Mouse (Mus musculus) intestine, postnatal 0 days (tissue): ENCODE measurements at regions not wholly inside any gene's neighbourhood (a gene's known extent, or its start where the extent isn't known, plus 50 kb on each side); places are given as distances from the start of the nearest gene placed in this dataset.
A peak's percentile ranks its signal among the peaks of the same experiment; 100 is the strongest.
"Not testable (repeated sequence)": the region's sequence is repeated elsewhere in the genome, so short reads cannot be mapped to it uniquely, and the experiment has no call there.

ENCODE experiments used
- ATAC-seq: fragments of 200-750 bp; cut with Nextera tagmentation; 2 replicates; pipeline ENCODE4 v1.8.0; 2017; ENCODE audit warnings: mild to moderate bottlenecking, moderate TSS enrichment, moderate library complexity
- H3K27ac ChIP-seq: fragments of 300-500 bp; sonication (generic); 2 replicates; pipeline ENCODE4 v1.5.1; 2014; ENCODE audit warnings: mild to moderate bottlenecking, low read depth, low read length, moderate library complexity
- H3K27me3 ChIP-seq: fragments of 300-500 bp; sonication (generic); replicated peaks from 2 replicates; pipeline ENCODE4 v1.6.1; 2014; ENCODE audit warnings: low read length, mixed read lengths; ENCODE audit not compliant: control insufficient read depth, insufficient read depth
- H3K36me3 ChIP-seq: fragments of 300-500 bp; sonication (generic); 2 replicates; pipeline ENCODE4 v1.6.1; 2014; ENCODE audit warnings: mild to moderate bottlenecking, moderate library complexity; ENCODE audit not compliant: control insufficient read depth, insufficient read depth
- H3K4me1 ChIP-seq: fragments of 300-500 bp; sonication (generic); replicated peaks from 2 replicates; pipeline ENCODE4 v1.6.1; 2014; ENCODE audit warnings: antibody characterized with exemption, low read length, mixed read lengths; ENCODE audit not compliant: control insufficient read depth, insufficient read depth
- H3K4me2 ChIP-seq: fragments of 300-500 bp; sonication (generic); replicated peaks from 2 replicates; pipeline ENCODE4 v1.6.1; 2014; ENCODE audit warnings: low read depth, mild to moderate bottlenecking, moderate library complexity
- H3K4me3 ChIP-seq: fragments of 300-500 bp; sonication (generic); 2 replicates; pipeline ENCODE4 v1.5.1; 2014; ENCODE audit warnings: low read depth, low read length
- H3K9ac ChIP-seq: fragments of 300-500 bp; sonication (generic); 2 replicates; pipeline ENCODE4 v1.6.1; 2014; ENCODE audit warnings: mild to moderate bottlenecking, low read depth, low read length
- H3K9me3 ChIP-seq: fragments of 300-500 bp; sonication (generic); 2 replicates; pipeline ENCODE4 v1.6.1; 2016; ENCODE audit warnings: mixed run types; ENCODE audit not compliant: control insufficient read depth
- CTCF ChIP-seq: sonication (generic); IDR thresholded peaks from 2 replicates; pipeline ENCODE4 v1.5.1; 2016; ENCODE audit warnings: low read depth, mild to moderate bottlenecking, control low read depth, antibody characterized with exemption, moderate library complexity
- WGBS: fragments of 180-500 bp; shearing (Covaris S2); extraction: QIAGEN DNeasy Blood & Tissue Kit; methylation state at CpG from one replicate; pipeline ENCODE4 v1.1.7; 2014; 5-methylcytosine and 5-hydroxymethylcytosine counted together

DNA sequence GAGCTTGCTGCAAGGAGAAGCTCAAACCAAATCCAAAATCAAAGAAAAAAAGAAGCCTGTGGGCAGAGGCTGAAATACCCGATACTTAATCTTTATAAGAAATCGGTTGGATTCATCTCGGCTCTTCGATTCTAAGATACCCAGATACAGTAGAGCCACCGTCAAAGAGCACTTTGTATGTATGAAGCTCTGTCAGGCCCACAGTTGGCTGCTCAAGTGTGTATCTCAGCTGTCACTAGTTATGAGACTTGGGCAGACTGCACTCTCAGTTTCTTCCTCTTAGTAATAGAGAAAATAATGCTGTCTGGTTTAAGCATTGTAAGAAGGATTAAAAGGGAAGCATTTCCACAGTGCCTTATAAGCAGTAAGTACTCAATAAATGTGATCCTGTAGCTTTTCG, 193.7 kb downstream of the Faxc start:
- Histone ChIP-seq H3K27me3 (no peaks in the 10 kb centered on the region), H3K36me3 (no peaks in the 10 kb centered on the region), H3K27ac (no peak overlapping the region), H3K4me1 (no peaks in the 10 kb centered on the region), H3K4me2 (no peak overlapping the region), H3K9me3 (no peaks in the 10 kb centered on the region), H3K9ac (no peak overlapping the region), H3K4me3 (no peak overlapping the region)
- no peak for TF ChIP-seq CTCF
- no peak for ATAC-seq
- 90% methylated on average over 6 of the region's 6 CpGs for WGBS

DNA sequence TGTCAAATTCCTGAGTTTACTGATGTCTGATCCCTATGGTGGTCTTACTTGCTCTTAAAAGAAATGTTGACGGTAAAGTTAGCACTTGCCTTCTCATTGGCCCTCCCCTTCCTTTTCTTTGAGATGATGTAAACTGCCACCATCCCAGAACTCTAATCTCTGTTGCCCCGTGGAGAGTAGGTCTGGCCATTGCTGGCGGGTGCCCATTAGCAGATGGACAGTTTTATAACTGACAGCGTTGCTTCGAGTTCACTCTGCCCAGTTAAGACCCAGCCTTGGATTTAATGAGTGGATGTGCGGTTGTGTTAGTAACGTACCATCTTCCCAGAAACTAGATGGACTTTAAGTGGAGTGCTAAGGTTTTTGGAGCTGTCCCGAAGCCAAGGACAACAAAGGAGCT, 199.4 kb downstream of the Faxc start:
- Histone ChIP-seq H3K36me3 (no peaks in the 10 kb centered on the region), H3K4me3 (no peak overlapping the region), H3K9me3 (no peaks in the 10 kb centered on the region), H3K4me1 (no peaks in the 10 kb centered on the region), H3K9ac (no peak overlapping the region), H3K27ac (no peak overlapping the region), H3K4me2 (no peak overlapping the region), H3K27me3 (no peaks in the 10 kb centered on the region)
- 65% methylated on average over 8 of the region's 8 CpGs for WGBS
- no peak for TF ChIP-seq CTCF
- no peak for ATAC-seq

DNA sequence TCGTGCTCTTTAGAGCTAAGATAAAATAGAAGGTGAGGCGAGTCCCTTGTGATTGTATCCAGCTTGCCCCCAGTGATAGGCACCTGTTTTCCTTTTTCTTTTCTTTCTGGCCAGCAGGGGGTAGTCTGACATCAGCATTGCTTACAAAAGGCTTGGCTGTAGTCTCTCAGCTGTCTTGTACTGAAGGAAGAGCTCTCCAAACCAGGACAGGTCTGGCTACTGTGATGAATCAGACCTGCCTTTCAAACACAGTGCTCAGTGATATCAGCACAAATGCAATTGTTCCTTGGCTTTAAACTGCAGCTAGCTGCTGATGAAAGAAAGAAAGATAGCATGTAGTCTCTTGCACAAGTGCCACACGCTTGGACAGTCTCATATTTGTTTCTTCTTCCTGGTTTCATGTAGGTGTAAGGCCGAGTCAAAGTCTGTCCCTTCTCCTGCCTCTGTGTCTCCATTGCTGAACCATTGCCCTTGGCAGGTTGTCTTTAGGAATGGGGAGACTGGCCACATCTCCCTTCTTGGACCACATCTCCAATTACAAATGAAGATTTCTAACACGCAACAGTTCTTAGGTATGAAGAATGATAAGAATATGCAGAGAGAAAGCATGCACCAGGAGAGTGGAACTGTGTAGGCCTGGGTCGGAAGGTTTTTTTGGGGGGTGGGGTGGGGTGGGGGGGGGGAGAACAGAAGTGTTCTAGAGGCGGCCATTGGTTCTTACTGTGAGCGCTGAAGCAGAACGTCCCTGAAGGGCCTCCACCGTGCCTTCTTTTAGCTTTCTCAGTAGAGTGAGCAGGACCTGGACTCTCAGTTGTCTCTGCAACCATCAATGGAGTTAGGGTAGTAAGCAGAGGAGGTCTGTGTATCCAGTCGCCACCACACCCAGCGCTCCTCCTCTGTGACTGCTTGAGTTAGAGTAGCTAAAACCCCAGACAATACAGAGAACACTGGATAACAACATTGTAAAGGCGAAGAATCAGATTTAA, 200.9 kb downstream of the Faxc start:
- Histone ChIP-seq H3K27me3 (no peaks in the 10 kb centered on the region), H3K4me2 (no peak overlapping the region), H3K27ac (no peak overlapping the region), H3K4me3 (no peak overlapping the region), H3K9ac (no peak overlapping the region), H3K4me1 (no peaks in the 10 kb centered on the region), H3K36me3 (no peaks in the 10 kb centered on the region), H3K9me3 (no peaks in the 10 kb centered on the region)
- ATAC-seq: no peak
- 68% methylated on average over 13 of the region's 13 CpGs for WGBS
- TF ChIP-seq CTCF: peak; percentile 82

DNA sequence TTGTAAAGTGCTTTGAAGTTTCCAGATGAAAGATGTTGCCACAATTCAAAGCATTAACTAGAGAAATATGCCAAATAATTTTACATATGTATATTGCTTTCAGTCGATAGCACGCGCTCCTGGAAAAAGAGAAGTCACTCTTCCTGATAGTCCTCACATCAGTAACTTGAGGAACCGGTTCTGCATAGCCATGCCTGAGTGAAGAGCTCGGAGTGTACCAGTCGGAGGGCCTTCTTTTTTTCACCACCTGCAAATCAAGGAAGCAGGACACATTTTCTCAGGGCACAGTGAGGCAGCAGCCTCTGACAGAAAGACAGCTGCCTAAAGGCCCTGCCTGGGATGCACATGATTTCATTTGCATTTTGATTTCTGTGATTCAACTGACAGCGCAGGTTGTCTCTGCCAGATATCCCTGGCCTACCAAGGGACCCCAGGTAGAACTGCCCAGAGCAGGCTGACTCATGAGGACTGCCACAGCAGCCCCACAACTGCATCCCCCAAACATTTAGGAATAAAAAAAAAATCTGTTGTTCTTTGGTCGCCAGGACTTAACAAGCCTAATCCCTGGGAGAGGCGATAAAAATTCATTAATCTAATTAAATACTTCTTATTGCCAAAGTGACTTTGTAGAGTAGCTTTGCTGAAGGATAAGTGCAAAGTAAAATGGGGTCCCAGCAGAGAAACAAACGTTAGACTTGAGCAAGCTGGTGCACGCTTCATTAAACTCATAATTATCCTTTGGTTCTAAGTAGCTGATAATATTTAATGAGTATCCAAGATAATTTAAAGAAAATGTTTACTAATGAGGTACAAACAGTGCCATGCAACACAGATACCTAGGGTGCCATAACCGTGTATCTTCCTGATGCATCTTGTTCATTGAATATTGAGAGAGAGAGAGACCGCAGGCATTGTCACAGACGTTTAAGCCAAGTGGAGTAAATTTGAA, 202.7 kb downstream of the Faxc start:
- WGBS: 43% methylated on average over 14 of the region's 14 CpGs
- H3K4me2 ChIP-seq: no peak overlapping the region
- H3K9ac ChIP-seq: no peak overlapping the region
- TF ChIP-seq CTCF: no peak
- no peak overlapping the region for H3K27ac ChIP-seq
- no peaks in the 10 kb centered on the region for H3K9me3 ChIP-seq
- no peak overlapping the region for H3K4me3 ChIP-seq
- no peaks in the 10 kb centered on the region for H3K27me3 ChIP-seq
- H3K36me3 ChIP-seq: no peaks in the 10 kb centered on the region
- ATAC-seq: no peak
- H3K4me1 ChIP-seq: no peaks in the 10 kb centered on the region

DNA sequence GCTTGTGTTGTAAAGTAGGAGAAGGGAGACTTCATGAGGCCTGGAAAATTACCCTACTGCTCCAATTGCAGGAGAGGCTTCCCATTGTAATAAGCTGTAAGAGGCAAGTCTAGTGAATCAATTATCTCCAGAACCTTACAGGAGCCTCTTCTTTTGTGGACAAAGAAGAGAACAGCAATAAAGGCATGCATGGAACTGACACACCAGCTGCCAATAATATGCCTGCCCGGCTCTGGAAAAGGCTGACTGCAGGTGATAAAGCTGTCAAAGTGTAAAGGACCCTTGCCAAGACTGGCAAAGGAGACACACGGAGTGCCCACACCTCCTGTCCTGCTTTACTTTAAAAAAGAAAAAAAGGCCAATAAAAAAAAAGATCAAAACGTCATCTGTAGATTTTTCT, 209.0 kb downstream of the Faxc start:
- no peak overlapping the region for H3K4me2 ChIP-seq
- WGBS: 65% methylated on average over 3 of the region's 3 CpGs
- H3K4me1 ChIP-seq: no peaks in the 10 kb centered on the region
- H3K27me3 ChIP-seq: no peaks in the 10 kb centered on the region
- no peaks in the 10 kb centered on the region for H3K36me3 ChIP-seq
- TF ChIP-seq CTCF: no peak
- no peaks in the 10 kb centered on the region for H3K9me3 ChIP-seq
- H3K27ac ChIP-seq: no peak overlapping the region
- no peak overlapping the region for H3K9ac ChIP-seq
- ATAC-seq: no peak
- H3K4me3 ChIP-seq: no peak overlapping the region

DNA sequence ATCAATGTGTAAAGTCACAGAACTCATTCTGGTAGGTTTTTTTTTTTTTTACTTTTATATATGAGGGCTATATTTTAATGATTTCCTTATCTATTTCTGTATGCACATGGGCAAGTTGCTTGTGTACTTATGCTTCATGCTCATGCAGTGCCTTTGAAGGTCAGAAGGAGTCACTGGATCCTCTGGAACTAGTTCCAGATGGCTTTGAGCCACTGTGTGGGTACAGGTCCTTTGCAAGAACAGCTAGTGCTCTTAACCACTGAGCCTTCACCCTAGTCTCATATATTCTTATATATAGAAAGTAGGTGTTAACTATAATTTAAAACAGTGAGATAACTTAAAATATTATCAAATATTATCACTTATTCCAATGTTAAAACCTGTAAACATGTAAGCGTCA, 212.4 kb downstream of the Faxc start:
- Histone ChIP-seq H3K4me2 (no peak overlapping the region), H3K9ac (no peak overlapping the region), H3K36me3 (no peaks in the 10 kb centered on the region), H3K27ac (no peak overlapping the region), H3K27me3 (no peaks in the 10 kb centered on the region), H3K9me3 (no peaks in the 10 kb centered on the region), H3K4me1 (no peaks in the 10 kb centered on the region), H3K4me3 (no peak overlapping the region)
- ATAC-seq: no peak
- WGBS: 92% methylated on average over 1 of the region's 1 CpGs
- TF ChIP-seq CTCF: no peak

DNA sequence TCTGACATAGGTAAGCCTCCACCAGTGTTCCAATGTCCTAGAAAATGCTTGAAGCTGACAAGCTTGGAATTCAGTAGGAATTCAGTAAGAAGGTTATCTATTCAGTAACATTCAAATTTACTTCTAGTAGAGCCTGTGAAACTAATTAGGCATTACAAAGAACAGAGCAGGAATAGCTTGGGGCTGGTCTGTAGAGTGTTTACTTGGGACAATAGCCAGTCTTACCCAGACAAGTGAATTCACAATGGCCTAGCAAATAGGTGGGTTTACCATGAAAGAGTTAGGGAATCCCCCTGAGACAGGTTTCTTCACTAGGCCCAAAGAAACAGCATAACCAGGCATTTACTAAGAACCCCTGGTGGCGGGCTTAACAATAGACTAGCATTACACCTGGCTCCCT, 212.5 kb upstream of the Fbxl4 start:
- not testable (repeated sequence) for H3K27me3 ChIP-seq, H3K4me1 ChIP-seq, H3K4me3 ChIP-seq, H3K36me3 ChIP-seq, H3K27ac ChIP-seq, ATAC-seq, H3K9me3 ChIP-seq, H3K9ac ChIP-seq, H3K4me2 ChIP-seq
- 86% methylated on average over 1 of the region's 1 CpGs for WGBS
